Mouse (Mus musculus) adrenal gland, postnatal 4 days (tissue): ENCODE data around the gene Hoxb1. TPM values are rescaled to one million over a fixed set of nuclear protein-coding genes. Genes with fewer than 3 reads are reported as not detected.

Source experiments
- DNase-seq, 2 experiments: peaks; one replicate each; pipeline ENCODE4 v3.0.0; 2021 to 2022; ENCODE audit warnings: low spot score in 2 of 2, mixed read lengths in 2 of 2
- total RNA-seq, 2 experiments: library from RNA; stranded (reverse); gene quantifications; 2 replicates each; pipeline ENCODE4 v1.2.3; 2021

Gene Hoxb1
- total RNA-seq, 2 experiments from 2014 or later: not detected

DNA sequence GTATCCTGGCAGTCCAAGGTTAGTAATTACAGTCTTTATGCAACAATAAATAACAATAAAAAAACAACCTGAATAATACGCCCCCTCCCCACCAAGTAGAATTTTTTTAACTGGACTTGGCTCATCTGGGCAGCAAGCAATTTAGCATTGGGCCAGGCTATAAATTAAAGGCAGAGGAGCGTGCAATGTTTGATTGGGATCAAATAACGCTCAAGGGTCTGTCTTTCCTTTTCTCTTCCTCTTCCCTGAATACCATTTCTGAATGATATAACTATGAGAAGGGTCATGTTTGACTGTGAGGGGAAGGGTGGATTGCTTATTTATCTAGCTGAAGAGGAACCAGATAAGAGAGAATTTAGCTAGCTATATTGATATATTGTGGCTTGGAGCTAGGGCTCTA is 16.6 kb upstream of the Hoxb1 start:
- no peak for DNase-seq

DNA sequence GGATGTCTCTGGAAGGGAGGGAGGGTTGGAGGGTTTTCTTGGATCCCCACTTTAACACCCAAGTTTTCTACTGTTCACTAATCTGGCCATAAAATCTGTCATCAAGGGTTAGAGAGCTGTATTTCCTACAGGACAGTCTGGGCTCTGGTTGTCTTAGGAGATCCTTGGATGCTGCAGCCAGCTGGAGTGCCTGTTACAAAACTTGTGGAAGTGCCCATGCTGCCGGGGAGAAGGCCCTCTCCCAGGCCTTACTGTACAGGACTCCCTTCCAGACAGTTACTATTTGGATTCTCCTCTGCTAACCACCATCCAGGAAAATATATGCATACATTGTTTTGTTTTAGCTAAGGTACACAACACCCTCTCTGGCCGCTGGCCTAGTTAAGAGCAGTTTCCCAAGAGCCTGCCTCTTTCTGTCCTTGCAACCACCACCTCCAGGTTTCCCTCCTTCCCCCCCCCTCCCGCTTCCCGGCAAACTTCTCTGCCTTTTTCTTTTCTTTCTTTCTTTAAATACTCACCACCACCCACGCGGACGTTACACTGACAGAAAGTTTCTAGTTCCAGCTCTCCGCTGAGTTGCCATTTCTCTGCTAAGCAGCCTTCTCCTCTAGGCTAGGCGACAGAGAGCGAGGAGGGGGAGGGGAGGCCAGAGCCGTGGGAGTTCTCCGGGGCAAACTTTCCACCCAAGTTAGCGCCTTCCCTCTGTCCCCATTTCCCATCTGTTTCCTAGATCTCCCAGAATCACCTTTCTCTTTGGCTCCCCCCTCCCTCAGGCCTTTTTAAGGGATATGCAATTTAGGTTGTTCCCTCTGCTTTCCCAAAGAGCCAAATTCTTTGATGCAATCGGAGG is 15.8 kb upstream of the Hoxb1 start:
- DNase-seq: no peak

DNA sequence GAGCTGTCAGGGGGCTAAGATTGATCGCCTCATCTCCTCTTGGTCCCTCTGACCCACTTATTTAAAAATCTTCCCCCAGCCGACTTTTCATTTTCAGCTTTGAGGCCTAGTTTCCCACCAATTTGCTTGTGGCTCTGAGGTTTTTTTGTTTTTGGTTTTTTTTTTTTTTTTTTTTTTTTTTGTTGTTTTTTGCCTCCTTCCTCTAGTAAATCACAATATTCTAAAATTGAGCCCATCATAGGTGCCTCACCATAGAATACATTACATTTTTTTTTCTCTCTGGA is 15.3 kb upstream of the Hoxb1 start, which contains the start of gene Hoxb2:
Gene Hoxb2, plus strand, starts transcription at position 185 of the 284 bp plus-strand sequence.
- DNase-seq: no peak

DNA sequence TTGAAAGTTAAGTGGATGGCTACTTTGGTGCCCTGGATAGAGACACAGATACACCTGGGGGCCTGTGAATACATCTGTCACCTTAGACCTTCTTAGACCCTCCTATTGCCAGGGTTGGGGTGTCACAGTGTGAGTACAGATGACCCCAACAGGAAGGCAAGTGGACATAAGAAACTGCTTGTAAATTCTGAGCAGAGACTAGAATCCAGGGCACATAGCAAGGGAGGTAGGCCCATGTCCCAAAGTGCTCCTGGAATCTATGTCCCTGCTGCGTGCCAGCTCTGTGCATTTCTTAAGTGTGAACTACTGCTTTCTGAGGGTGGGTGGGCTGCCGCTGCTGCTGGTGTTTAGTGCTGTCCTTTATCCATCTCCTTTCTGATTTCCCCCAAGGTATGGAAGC is 14.8 kb upstream of the Hoxb1 start:
- DNase-seq: no peak

DNA sequence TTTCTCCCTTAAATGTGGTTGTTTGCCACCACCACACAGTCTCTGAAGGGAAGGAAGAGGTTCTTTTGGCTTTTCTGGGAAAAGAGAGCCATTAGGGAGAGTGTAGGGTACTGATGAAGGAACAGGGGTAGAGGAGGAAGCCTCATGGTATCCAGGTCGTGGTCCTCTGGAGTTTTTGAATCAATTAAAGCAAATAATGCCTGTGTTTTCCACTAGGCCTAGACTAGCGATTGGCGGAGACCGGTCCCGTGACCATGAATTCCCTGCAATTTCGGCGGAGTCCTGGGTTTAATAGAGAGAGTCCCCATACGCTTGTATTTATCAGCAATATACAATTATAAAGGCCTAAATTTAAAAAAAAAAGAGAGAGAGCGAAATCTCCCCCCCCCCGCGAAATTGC is 14.2 kb upstream of the Hoxb1 start:
- no peak for DNase-seq

DNA sequence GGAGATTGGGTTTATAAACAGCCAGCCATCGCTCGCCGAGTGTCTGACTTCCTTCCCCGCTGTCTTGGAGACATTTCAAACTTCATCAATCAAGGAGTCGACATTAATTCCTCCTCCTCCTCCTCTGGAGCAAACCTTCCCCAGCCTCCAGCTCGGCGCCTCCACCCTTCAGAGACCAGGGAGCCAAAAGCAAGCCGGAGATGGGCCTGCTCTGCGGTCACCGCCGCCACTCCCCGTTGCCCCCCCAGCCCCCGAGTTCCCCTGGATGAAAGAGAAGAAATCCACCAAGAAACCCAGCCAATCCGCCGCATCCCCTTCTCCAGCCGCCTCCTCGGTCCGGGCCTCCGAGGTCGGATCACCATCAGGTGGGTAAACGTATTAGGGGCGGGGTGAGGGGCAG is 13.7 kb upstream of the Hoxb1 start:
- DNase-seq: no peak

DNA sequence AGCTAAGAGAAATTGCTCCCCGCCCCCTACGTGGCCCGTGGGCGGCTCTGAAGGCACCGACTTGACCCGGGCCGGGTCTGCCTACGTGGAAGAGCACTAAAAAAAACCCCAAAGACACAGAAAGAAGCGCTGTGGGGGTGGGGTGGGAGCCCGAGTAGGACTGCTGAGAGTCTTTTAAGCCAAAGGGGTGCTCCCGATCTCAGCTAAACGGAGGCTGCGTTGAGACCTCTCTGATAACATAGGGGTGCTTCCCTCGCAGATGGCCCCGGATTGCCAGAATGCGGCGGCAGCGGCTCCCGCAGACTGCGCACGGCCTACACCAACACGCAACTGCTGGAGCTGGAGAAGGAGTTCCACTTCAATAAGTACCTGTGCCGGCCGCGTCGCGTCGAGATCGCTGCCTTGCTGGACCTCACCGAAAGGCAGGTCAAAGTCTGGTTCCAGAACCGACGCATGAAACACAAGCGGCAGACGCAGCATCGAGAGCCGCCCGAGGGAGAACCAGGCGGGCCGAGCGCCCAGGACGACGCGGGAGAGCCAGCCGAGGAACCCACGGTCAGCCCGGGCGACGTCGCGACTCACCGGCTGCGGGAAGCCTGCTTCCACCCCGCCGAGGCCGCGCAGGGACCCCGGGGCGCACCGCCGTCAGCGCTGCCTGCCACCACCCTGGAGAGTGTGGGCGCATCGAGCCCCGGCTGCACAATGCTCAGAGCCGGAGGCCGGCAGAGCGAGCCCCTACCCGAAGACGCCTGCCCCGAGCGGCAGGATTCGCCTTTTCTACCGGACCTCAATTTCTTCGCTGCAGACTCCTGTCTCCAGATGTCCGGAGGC is 12.6 kb upstream of the Hoxb1 start:
- DNase-seq: no peak

DNA sequence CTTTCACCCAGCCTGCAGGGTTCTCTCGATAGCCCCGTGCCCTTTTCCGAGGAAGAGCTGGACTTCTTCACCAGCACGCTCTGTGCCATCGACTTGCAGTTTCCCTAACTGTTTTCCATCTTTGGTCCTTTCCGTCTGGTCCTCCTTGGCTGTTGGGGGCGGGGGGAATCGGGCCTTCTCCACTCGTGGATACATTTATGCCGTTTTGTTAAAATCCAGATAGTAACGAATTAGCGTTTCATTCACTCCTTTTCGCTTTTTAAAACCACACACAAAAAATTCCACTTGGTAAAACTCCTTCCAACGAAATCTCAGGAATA is 12.1 kb upstream of the Hoxb1 start:
- DNase-seq: no peak

DNA sequence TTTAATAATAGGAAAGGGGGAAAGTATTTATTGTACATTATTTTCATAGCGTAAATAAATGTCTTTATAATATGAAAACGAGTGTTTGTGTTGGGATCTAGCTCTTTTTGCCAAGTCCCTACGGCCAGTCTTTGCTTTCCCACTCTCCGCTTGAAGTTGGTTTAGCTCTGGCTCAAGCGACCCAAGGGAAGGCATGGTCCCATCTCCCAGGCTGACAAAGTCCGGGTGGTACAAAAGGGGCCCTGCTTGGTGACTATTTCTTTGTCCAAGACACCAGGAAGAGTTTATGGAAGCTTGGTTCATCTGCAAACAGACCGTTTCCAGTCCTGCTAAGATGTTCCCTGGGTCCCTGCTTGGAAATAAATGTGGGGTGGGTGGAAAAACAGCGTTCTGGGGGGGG is 11.6 kb upstream of the Hoxb1 start:
- no peak for DNase-seq

DNA sequence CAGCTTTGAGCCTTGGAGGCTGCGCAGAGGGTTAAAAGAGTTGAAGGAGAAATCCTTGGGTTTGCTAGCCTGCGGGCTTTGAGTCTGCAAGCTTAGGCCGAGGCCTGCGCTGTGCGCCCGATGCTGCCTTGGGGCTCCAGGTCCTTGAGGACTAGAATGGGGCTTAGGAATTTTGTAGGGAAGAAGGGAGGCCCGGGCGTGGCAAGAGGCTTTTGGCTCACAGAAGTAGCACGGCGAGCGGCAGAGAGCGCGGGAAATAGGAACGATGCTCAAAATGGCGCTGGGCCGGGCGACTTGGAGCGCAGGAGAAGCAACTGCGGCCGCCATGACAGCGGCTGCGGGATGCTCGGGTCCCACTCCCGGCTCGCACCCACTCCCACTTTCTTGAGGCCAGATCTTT is 11.2 kb upstream of the Hoxb1 start:
- DNase-seq: no peak

DNA sequence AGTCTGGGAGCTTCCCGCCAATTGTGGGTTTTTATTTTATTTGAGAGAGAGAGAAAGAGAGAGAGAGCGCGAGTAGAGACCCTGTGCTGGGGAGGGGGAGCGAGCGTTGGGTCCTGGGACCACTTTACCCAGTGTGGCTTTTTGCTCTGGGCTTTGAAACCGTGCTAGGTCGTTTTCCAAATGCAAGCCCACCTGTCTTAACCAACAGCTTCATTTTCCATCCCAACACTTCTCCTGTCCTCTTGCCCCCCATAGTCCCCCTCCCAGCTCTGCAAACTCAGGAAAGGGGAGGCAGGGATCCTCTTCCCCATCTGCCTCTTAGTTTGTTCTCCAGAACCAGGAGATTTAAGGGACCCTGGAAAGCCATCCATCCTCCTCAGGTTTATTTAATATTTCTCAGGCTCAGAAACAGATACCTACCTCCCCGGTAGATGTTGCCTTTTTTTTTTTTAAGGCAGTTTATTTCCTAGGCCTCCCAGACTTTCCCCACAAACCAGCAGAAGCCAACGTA is 10.7 kb upstream of the Hoxb1 start:
- DNase-seq: no peak

DNA sequence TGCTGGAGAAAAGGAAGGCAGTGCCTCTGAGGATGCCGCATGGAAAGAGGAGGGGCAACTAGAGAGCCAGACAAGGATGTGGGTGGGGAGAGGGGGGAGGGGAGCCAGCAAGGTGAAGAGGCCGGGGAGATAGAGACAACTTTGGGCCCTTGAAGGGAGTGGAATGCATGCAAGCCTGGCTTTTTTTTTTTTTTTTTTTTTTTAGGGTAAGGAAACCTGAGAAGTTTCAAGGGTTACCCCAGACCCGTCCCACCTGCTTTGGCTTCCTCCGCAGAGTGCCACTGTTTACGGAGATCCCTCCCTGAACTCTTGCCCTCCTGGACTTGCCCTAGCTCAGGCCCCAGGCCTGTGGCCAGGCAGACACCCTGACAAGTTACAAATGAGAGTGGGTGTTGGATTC is 1.7 kb upstream of the Hoxb1 start:
- no peak for DNase-seq

DNA sequence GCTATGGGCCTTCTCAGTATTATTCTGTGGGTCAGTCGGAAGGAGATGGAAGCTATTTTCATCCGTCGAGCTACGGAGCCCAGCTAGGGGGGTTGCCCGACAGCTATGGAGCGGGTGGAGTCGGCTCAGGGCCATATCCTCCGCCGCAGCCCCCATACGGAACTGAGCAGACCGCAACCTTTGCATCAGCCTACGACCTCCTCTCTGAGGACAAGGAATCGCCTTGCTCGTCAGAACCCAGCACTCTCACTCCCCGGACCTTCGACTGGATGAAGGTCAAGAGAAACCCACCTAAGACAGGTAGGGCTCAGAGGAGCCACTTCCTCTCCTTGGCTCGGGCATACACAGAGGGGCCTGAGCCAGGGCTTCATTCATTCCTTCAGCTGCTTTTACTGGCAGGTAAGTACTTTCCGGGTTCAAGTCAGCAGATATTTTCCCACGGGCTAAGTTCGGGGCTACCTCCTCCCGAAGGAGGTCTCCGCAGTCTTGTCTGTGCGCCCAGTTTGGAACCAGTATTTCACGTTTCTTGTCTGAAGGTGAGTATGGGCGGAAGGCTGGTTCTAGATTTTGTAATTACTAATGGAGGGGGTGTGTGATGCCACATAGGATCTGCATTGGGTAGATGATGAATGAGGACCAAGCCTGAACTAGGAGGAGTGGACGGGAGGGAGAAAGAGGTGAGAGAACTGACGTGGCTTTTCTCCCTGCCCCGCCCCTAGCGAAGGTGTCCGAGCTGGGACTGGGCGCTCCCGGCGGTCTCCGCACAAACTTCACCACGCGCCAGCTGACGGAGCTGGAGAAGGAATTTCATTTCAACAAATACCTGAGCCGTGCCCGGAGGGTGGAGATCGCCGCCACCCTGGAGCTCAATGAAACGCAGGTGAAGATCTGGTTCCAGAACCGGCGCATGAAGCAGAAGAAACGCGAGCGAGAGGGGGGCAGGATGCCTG is 815 bp downstream of the Hoxb1 start:
- no peak for DNase-seq

DNA sequence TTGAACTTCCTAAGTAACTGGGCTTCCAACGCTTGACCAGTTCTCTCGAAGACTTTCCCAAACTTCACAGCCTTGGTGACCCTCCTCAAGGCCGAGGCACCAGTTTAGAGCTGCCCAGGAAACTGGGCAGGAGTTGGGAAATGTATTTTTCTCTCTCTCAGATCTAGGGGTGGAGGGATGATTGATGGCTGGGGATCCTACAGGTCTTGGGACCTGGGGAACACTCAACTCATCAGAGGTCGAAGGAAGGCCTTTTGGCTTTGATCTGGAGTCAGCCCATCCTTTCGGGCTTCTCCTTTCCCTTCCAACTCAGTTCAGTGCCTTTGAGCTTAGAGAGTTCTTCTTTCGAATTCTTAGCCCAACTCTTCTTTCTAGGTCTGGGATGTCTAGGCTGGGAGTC is 1.6 kb downstream of the Hoxb1 start:
- DNase-seq: no peak

DNA sequence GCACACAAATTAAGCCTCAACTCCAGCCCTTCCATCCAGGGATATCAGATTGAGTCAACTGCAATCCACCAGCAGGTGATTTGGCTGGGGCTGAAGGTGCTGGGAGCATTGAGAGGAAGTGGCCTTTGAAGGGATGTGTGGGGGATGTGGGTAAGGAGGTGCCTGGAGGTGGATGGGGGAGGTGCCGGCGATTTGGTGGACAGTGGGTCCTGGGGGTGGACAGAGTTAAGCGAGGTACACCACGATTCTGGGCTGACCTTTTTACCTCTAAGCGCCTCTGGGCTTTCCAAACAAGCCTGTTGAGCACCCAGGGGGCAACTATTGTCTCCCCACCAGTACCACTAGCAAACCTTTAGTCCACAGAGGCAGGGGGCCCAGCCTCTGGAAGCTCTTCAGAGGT is 3.1 kb downstream of the Hoxb1 start:
- no peak for DNase-seq

DNA sequence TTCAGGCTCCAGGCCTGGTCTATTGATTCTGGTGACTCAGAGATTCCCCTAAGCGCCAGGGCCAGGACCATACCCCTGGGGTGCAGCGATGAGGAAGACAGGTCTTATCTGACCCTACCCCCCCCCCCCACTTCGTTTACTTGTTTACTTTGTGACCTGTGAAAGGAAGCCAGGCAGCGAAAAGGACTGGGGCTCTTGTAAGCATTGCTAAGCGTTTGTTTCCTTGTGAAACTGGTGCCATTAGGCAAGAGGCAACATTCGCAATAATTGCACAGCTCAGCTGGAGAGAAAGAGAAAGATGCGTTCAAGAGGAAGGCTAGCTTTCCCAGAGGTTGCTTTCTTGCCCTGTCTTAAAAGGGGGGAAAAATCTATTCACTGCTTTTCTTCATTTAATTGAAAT is 3.6 kb downstream of the Hoxb1 start:
- no peak for DNase-seq

DNA sequence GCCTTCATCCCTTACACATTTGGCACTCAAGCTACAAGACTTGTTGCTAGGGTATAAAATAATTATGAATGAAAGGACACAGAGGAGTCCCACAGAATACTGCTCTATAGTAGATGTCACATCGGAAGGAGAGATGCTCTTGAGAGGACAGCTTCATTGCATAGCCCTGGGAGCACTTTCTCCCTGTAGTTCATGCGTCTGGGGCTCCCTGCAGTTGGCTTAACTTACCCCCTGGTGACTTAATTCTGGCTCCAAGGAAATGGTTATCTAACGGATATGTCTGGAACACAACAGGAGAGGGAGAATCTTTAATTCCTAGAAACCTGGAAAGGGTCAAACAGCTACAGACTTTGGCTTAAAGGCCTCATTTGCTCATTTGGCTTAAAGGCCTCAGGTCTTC is 6.2 kb downstream of the Hoxb1 start:
- no peak for DNase-seq

DNA sequence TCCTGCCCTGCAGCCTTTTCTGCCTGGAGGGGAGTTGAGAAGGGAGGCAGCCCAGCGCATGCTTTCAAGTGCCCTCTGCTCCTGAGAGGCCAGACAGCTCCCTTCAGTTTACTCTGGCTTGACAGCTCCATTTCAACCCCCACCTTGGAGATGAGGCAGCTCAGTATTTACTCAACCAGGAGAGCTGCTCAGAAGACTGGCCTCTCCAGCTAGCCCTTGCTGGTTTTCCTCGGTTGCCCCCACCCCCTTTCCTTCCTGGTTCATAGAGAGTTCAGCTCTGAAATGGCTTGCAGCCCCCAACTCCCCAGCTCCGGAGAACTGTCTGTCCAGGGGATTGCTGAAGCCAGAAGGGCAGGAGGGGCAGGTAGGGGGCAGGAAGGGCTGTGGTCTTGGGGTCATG is 7.0 kb downstream of the Hoxb1 start:
- no peak for DNase-seq

DNA sequence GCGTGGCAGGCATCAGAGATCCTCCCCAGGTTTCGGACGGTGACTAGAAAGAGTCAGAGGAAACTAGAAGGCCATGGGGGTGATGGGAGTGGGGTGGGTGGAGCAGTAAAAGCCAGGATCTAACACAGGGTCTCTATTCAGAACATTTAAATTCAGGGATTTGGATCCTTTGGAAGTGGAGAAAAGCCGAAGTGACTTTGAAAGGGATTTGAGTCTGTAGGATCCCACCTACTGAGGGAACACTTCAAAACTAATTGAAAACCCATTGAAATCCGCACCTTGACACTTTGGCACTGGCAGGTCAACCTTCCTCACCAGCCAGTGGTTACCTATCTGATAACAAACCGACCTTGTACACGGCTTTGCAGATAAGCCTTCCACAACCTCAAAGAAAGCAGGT is 9.3 kb downstream of the Hoxb1 start:
- DNase-seq: no peak

DNA sequence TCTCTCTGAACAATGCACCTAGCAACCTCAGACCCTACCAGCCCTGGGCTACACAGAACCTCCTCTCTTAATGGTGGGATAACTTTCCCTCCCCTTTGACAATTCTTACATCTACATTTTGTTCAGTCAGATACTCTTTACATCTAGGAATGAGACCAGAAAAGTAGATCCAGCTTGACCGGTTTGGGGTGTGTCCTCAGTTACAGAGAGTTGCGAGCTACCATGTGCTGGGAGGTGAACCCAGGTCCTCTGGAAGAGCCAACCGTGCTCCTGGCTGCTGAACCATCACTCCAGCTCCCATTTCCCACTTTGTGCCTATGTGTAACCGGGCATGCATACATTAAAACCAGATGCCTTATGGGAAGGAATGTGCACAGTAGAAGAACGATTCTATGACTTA is 17.8 kb downstream of the Hoxb1 start:
- DNase-seq: no peak

DNA sequence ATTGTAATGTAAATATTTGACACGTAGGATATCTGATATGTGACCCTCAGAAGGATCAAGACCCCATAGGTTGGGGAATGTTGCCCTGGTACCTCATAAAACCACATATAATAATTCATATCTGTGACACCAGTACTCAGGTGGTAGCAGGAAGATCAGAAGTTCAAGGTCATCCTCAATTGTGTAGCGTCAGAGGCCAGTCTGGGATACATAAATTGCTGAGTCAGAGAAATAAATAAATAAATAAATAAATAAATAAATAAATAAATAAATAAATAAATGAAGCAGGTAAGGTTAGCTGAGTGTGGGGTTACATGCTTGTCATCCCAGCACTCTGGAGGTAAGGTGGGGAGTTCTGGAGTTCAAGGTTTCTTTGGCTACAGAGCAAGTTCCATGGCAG is 22.1 kb downstream of the Hoxb1 start:
- DNase-seq: no peak
